Mouse (Mus musculus): Measurements from ENCODE around the gene Hnrnpll. TPM values are rescaled to one million over a fixed set of nuclear protein-coding genes. Genes with fewer than 3 reads are reported as not detected.
A peak's percentile ranks its signal among the peaks of the same experiment; 100 is the strongest.

Gene Hnrnpll
- polyA plus RNA-seq, 1 experiment = 81.9 TPM

DNA sequence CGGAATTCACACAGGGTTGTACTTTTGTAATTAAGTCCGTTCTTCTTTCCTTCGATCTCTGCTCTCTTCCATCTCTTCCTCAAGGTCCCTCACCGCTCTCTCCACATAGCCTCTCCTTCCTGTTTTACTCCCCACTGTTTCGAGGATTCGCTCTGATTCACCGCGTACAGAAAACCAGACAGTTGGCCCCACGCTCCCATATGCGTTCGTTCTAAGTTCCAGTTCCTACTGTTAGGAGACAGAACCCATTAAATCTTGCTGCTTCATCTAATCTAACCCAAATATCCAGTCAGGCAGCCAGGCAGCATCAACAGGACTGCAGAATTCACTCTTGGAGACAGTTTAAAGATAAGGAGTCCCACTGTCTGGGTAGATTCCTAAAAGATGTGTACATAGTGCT, 24.5 kb upstream of the Hnrnpll start:
- DNase-seq (ENCODE audit: low read depth) = no peak
- TF ChIP-seq CTCF (IDR thresholded peaks at IDR 0.05; ENCODE audit: borderline replicate concordance, extremely low read depth, insufficient read depth, insufficient read length) (no peak), POLR2A (IDR thresholded peaks at IDR 0.05; ENCODE audit: borderline replicate concordance, extremely low read depth, insufficient read depth, insufficient read length, poor library complexity, severe bottlenecking) (no peak)

DNA sequence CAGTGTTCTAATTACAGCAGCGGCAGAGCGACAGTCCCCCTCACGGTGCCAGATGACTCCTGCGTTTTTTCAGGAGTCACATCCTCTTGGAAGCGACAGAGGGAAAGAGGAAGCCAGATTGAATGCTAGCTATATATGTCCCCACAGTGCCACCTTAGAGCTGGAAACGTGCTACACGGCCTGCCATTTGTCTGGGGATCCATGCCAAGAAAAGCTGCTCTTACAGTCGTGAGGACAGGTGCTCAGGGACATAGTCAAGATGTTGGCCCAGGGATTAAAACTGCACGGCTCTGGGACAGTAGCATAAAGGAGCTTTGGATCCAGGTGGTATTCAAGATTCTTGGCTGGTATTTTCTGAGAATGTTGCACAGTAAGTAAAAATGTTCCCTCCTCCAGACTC, 22.3 kb upstream of the Hnrnpll start:
- TF ChIP-seq POLR2A (IDR thresholded peaks at IDR 0.05; ENCODE audit: borderline replicate concordance, extremely low read depth, insufficient read depth, insufficient read length, poor library complexity, severe bottlenecking) = no peak
- no peak for TF ChIP-seq CTCF (IDR thresholded peaks at IDR 0.05; ENCODE audit: borderline replicate concordance, extremely low read depth, insufficient read depth, insufficient read length)
- DNase-seq (ENCODE audit: low read depth) = peak; percentile 9

DNA sequence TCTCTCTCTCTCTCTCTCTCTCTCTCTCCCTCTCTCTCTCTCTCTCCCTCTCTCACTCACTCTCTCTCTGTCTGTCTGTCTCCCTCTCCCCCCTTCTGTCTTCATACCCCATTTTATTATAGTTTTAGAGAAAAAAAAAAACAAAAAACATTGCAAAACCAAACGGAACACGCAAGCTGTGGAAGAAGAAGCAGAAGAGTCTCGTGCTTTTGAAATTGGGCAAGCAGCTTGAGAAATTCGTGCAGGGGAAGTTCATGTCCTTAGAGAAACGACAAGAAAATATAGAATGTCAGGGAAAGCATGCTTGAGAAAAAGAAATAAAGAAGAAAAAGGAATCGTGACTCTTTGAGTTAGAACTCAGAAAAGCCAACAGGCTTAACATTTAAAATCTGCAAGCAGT, 21.1 kb upstream of the Hnrnpll start:
- TF ChIP-seq POLR2A (IDR thresholded peaks at IDR 0.05; ENCODE audit: borderline replicate concordance, extremely low read depth, insufficient read depth, insufficient read length, poor library complexity, severe bottlenecking) = no peak
- no peak for TF ChIP-seq CTCF (IDR thresholded peaks at IDR 0.05; ENCODE audit: borderline replicate concordance, extremely low read depth, insufficient read depth, insufficient read length)
- DNase-seq (ENCODE audit: low read depth) = no peak

DNA sequence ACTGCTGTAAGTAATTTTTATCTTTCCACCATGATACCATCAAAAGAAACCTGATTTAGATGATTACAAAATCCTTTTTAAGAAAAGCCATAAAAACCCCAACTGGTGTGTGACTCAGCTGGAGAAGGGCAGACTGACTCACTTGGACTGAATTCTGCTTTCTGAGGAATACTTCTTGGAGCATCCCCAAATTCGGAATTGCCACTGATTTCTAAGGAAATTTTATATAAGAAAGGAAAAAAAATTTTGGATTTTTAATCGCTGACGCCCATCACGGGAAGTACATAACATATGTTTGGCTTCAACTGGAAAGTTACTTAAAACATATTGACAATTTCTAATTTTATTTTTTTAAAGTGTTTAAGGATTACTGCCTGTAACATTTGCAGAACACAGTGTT, 16.6 kb upstream of the Hnrnpll start:
- no peak for TF ChIP-seq POLR2A (IDR thresholded peaks at IDR 0.05; ENCODE audit: borderline replicate concordance, extremely low read depth, insufficient read depth, insufficient read length, poor library complexity, severe bottlenecking)
- TF ChIP-seq CTCF (IDR thresholded peaks at IDR 0.05; ENCODE audit: borderline replicate concordance, extremely low read depth, insufficient read depth, insufficient read length) = no peak
- no peak for DNase-seq (ENCODE audit: low read depth)

DNA sequence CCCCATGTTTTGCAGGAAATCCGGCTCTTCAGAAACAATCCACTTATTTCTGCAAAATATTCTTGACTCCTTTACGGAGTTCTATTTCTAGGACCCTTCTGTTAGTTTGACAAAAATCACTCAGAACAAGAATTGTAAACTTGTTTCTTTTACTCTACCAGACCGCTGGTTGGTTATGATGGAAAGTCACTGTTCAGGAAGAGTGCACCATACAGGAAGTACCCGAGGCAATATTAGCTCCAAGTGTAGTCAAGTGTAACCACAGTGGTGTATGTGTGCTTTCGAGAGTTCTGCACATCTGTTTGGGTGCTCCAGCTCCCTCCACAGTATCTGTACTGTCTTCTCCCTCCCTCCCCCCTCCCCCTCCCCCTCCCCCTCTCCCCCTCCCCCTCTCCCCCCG, 5.1 kb upstream of the Hnrnpll start:
- TF ChIP-seq POLR2A (IDR thresholded peaks at IDR 0.05; ENCODE audit: borderline replicate concordance, extremely low read depth, insufficient read depth, insufficient read length, poor library complexity, severe bottlenecking) (no peak), CTCF (IDR thresholded peaks at IDR 0.05; ENCODE audit: borderline replicate concordance, extremely low read depth, insufficient read depth, insufficient read length) (no peak)
- DNase-seq (ENCODE audit: low read depth) = no peak

DNA sequence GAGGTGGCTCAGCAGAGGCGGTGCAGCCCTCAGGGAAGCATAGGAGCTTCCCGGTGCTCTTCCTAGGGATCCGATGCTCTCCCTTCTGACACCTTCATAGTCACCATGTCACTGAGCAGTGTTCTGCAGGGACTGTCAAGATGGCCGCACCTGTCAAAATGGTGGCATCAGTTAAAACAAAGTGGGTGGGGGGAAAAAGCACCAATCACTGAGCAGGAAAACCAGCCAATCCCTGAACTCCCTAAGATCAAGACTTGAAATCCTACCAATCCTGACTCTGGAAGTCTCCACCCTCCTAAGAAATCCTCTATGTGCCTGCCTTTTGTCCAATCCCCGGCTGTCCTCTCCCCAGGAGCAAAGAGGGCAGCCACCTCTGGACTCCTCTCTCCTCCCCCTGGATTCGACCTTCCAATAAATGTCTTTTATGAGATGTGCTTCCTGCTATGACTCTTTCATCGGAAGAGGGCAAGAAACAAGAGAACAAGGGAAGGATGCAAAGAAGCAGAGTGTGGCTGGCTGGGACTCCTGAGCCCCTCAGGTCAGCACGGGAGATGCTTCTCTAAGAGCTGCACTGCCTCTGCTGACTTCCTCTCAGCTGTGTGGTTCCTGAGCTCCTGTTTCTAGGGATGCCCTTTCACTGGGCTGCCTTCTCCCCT, 1.8 kb upstream of the Hnrnpll start:
- TF ChIP-seq POLR2A (IDR thresholded peaks at IDR 0.05; ENCODE audit: borderline replicate concordance, extremely low read depth, insufficient read depth, insufficient read length, poor library complexity, severe bottlenecking) = no peak
- no peak for TF ChIP-seq CTCF (IDR thresholded peaks at IDR 0.05; ENCODE audit: borderline replicate concordance, extremely low read depth, insufficient read depth, insufficient read length)
- DNase-seq (ENCODE audit: low read depth) = peak; percentile 56

DNA sequence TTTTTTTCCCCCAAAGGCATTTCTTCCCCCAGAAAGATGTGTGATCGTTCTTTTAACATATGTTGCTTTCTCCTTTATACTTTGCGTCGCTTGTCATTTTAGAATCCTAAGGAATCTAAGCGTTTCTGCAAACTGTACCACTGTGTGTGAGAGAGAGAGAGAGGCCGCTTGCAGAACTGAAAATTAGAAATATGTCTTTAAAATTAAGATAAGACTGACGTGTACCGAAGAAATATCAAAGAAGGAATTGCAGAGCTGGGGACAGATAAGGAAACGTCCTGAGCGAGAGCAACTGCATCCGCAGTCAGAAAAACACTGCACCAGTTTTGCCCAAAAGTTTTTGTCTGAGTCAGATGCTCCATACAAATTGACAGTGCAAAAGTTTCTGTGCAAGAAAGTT, 1.3 kb upstream of the Hnrnpll start:
- TF ChIP-seq POLR2A (IDR thresholded peaks at IDR 0.05; ENCODE audit: borderline replicate concordance, extremely low read depth, insufficient read depth, insufficient read length, poor library complexity, severe bottlenecking) (no peak), CTCF (IDR thresholded peaks at IDR 0.05; ENCODE audit: borderline replicate concordance, extremely low read depth, insufficient read depth, insufficient read length) (no peak)

DNA sequence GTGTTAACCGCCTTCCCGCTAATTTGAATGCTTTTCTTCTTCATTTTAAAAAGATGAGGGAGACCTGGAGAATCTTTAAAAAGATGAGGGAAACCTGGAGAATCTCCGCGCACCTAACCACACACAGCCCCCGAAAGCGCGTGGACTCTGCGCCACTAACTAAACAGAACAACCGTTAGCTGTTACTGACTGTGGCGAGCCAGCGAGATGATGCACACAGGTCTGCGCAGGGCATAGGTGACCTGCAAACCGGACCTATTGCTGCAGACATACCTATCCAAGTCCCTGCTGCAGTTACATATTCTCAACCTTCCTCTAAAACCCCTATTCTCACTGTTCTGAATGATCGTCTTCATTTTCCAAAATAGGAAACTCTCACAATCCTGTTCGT, 481 bp upstream of the Hnrnpll start:
- no peak for DNase-seq (ENCODE audit: low read depth)
- TF ChIP-seq POLR2A (IDR thresholded peaks at IDR 0.05; ENCODE audit: borderline replicate concordance, extremely low read depth, insufficient read depth, insufficient read length, poor library complexity, severe bottlenecking) (no peak), CTCF (IDR thresholded peaks at IDR 0.05; ENCODE audit: borderline replicate concordance, extremely low read depth, insufficient read depth, insufficient read length) (no peak)

More for the DNA sequence above, 1.3 kb upstream of the Hnrnpll start:
- DNase-seq (ENCODE audit: low read depth) = no peak

DNA sequence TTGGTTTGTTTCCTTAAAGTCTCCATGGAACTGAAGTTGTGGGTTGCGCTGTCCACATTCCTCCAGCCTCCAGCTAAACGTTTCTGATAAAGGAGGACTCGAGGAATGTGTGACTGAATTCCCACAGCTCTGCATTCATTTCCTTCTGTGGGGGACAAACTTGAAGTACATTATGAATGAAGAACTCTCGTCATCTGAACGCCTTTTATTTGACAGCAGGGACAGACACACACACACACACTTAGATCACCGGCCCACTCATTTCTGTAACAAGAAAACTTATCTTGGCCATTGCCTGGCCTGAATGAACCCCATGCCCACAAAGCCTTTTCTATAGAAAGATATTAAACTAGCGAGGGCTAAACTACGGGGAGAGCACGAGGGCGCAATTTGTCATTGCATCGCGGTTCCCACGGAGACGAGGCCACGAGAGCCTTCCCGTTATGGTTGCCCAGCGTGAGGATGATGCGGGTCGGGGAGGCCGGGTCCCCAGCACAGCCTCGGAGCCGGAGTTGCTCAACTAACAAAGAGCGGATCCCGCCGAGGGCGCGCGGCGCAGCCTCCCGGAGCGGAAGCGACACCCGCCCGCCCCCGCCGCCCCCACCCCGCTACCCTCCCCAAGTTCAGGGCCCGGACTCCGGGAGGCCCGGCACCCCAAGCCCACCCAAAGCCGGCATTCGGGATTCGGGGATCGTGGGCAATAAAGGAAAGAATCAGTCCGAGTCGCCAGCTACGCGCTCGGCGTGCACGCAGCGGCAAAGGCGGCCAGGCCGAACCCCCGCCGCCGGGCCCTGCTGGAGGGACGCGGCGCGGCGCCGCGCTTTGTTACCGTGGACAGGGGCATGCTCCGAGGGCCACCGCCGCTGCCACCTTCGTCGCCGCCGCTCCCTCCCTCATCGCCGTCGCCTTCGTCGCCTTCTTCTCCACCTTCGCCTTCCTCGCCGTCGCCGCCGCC, 1.0 kb downstream of the Hnrnpll start:
- TF ChIP-seq CTCF (IDR thresholded peaks at IDR 0.05; ENCODE audit: borderline replicate concordance, extremely low read depth, insufficient read depth, insufficient read length) = no peak
- no peak; the same call in 1 of the 2 replicates for TF ChIP-seq POLR2A (IDR thresholded peaks at IDR 0.05; ENCODE audit: borderline replicate concordance, extremely low read depth, insufficient read depth, insufficient read length, poor library complexity, severe bottlenecking)

DNA sequence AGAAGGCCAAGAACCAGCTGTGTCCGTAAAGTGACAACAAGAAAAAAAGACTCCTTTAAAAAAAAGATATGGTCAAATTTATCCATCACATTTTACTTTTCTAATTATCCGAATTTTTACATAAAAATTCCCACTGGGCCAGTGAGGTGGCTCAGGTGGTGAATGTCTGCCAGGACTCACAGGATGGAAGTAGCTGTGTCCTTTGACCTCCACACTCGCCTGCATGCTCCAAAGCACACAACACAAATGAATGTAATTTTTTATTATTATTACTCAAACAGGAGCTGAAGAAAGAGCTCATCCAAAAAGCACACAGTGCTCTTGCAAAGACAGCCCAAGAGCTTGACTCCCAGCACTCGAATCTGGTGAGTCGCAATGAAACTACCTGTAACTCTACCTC, 2.0 kb downstream of the Hnrnpll start:
- DNase-seq (ENCODE audit: low read depth) = no peak
- TF ChIP-seq POLR2A (IDR thresholded peaks at IDR 0.05; ENCODE audit: borderline replicate concordance, extremely low read depth, insufficient read depth, insufficient read length, poor library complexity, severe bottlenecking) (no peak), CTCF (IDR thresholded peaks at IDR 0.05; ENCODE audit: borderline replicate concordance, extremely low read depth, insufficient read depth, insufficient read length) (no peak)

More for the DNA sequence above, 1.0 kb downstream of the Hnrnpll start:
- peak; percentile 66 for DNase-seq (ENCODE audit: low read depth)

DNA sequence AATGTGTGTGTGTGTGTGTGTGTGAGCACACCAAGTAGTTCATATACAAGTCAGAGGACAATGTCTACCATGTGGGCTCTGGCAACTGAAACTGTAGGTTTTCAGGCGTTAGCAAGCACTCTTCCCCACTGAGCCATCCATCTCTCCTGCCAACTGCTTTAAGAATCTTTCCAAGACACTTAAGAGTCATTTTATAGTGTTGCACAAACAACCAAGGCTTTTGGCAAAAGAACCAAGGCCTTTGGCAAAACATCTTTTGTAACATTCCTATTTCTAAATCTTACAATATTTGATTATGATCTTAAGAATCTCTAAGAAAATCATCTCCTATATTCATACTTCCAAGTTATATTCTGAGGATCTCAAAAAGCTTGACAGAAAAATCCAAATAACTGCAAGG, 2.4 kb downstream of the Hnrnpll start:
- no peak for TF ChIP-seq POLR2A (IDR thresholded peaks at IDR 0.05; ENCODE audit: borderline replicate concordance, extremely low read depth, insufficient read depth, insufficient read length, poor library complexity, severe bottlenecking)
- TF ChIP-seq CTCF (IDR thresholded peaks at IDR 0.05; ENCODE audit: borderline replicate concordance, extremely low read depth, insufficient read depth, insufficient read length) = no peak
- peak; percentile 28 for DNase-seq (ENCODE audit: low read depth)
